Mouse (Mus musculus) ES-E14 (cell line): ENCODE results near the gene Rgs6. TPM values are rescaled to one million over a fixed set of nuclear protein-coding genes. Genes with fewer than 3 reads are reported as not detected.

Experiments used
- DNase-seq: peaks from one replicate; pipeline ENCODE4 v3.0.0-alpha.2; 2013; ENCODE audit warnings: low read depth, low spot score
- H3K27ac ChIP-seq: 2 replicates; pipeline ENCODE4 v1.5.1; 2012; ENCODE audit warnings: low read depth, mild to moderate bottlenecking, low read length, moderate library complexity, mixed read lengths; ENCODE audit not compliant: poor library complexity, insufficient read depth, severe bottlenecking
- H3K36me3 ChIP-seq: 2 replicates; pipeline ENCODE4 v1.6.1; 2012; ENCODE audit warnings: mild to moderate bottlenecking, low read length, moderate library complexity, mixed read lengths; ENCODE audit not compliant: control insufficient read depth, poor library complexity, insufficient read depth, severe bottlenecking
- H3K4me1 ChIP-seq, 2 experiments: fragments of 150-350 bp in 1 of 2; sonication (generic) in 1 of 2; 2 replicates each; pipeline ENCODE4 v1.6.1; 2012; ENCODE audit warnings: low read length in 2 of 2, mild to moderate bottlenecking in 1 of 2, mixed read lengths in 1 of 2; ENCODE audit not compliant: control insufficient read depth in 2 of 2, insufficient read depth in 2 of 2, poor library complexity in 1 of 2
- H3K4me3 ChIP-seq, 2 experiments: fragments of 150-350 bp in 1 of 2; sonication (generic) in 1 of 2; 2 replicates each; pipeline ENCODE4 v1.5.1; 2012; ENCODE audit warnings: low read length in 2 of 2, low read depth in 1 of 2, mild to moderate bottlenecking in 1 of 2, mixed read lengths in 1 of 2; ENCODE audit not compliant: insufficient read depth in 1 of 2, poor library complexity in 1 of 2, severe bottlenecking in 1 of 2
- H3K9ac ChIP-seq: 2 replicates; pipeline ENCODE4 v1.6.1; 2012; ENCODE audit warnings: low read depth, mild to moderate bottlenecking, low read length, mixed read lengths; ENCODE audit not compliant: poor library complexity, insufficient read depth, severe bottlenecking
- H3K9me3 ChIP-seq: fragments of 150-350 bp; sonication (generic); 2 replicates; pipeline ENCODE4 v1.6.1; 2012; ENCODE audit warnings: low read depth, mild to moderate bottlenecking, low read length; ENCODE audit not compliant: control insufficient read depth, insufficient read depth
- CHD2 ChIP-seq: IDR thresholded peaks from 2 replicates; pipeline ENCODE4 v1.6.1; 2014; ENCODE audit warnings: mild to moderate bottlenecking, low read depth, low read length, inconsistent platforms
- HCFC1 ChIP-seq: IDR thresholded peaks from 2 replicates; pipeline ENCODE4 v1.6.1; 2012; ENCODE audit warnings: low read length, inconsistent platforms, borderline replicate concordance; ENCODE audit not compliant: insufficient read depth
- MAFK ChIP-seq: IDR thresholded peaks from 2 replicates; pipeline ENCODE4 v1.6.1; 2014; ENCODE audit warnings: mild to moderate bottlenecking, low read depth, low read length, inconsistent platforms; ENCODE audit not compliant: insufficient read depth
- ZC3H11A ChIP-seq: IDR thresholded peaks from 2 replicates; pipeline ENCODE4 v1.6.1; 2012; ENCODE audit warnings: low read depth, mild to moderate bottlenecking, inconsistent platforms, low read length, borderline replicate concordance
- ZNF384 ChIP-seq: IDR thresholded peaks from 2 replicates; pipeline ENCODE4 v1.6.1; 2012; ENCODE audit warnings: low read depth, low read length, inconsistent platforms
- in situ Hi-C, 2 experiments: fragments of 600-800 bp; cut with MboI; formaldehyde crosslinking; loops; one replicate each; pipeline ENCODE4 v1.15.1; 2025; ENCODE audit warnings: low sequenced_read_pairs in 2 of 2, inconsistent platforms in 1 of 2; ENCODE audit not compliant: unreplicated experiment in 2 of 2
- total RNA-seq: library from RNA; depleted of rRNA; stranded (reverse); fragments of 300-350 nt; gene quantifications from 2 replicates; pipeline ENCODE4 v1.2.3, GENCODE M21; 2012; rRNA removed

Rgs6 gene
- 0.49 and 0.53 TPM in 2 replicates for total RNA-seq

DNA sequence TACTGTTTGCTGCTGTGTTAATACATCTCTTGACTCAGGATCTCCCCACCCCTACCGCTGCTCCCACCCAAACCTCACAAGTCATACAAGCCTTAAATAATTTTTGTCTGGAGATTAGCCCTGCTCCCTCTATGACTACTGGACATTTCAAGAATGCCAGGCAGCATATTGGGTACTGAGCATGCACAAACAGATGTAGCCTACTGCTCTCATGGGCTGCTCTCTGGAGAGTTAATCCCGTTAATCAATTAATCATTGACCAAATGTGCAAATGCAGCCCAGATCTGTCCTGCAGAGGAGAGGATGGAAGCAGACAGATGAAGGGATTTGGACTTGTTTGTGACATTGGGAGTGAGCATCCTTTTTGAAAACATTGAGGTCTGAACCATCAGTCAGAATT lies at the start of gene Rgs6:
Gene Rgs6 (plus strand): TSS at position 276 of the 400 bp plus-strand sequence.
- H3K36me3 ChIP-seq = no peaks in the 10 kb centered on the region
- peaks cover 0 to 4% of the 10 kb centered on the region in 2 experiments; a peak in 1 of 4 replicates for H3K4me1 ChIP-seq
- no peak within 1 kb of the TSS for H3K27ac ChIP-seq
- H3K4me3 ChIP-seq = no peak within 1 kb of the TSS
- no peak within 1 kb of the TSS for H3K9ac ChIP-seq
- no peaks in the 10 kb centered on the region for H3K9me3 ChIP-seq
- no peak for DNase-seq
- TF ChIP-seq CHD2 (no peak), ZC3H11A (no peak), MAFK (no peak), ZNF384 (no peak), HCFC1 (no peak)
- in situ Hi-C loops = no loop called here

DNA sequence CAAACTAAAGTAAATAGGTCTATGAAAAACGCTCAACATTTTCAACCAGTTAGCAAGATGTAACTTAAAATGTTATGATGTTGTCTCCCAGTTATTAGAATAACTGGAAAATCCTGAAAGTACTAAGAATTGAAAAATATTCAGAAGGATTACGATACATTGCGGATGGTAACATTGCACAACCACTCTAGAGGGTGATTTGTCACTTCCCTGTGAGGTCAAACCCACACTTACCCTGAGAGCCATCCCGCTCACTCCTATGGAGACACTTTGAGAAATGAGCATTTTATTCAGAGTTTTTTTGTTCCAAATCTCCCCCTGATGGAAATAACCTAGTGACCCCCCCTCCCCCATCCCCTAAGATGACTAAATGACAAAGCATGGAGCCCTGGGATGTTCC lies 41.0 kb upstream of the Rgs6 start:
- no peak for DNase-seq
- TF ChIP-seq MAFK = no peak
- TF ChIP-seq ZNF384 = no peak
- no peak for TF ChIP-seq CHD2
- no peak for TF ChIP-seq ZC3H11A
- no peak for TF ChIP-seq HCFC1
- Histone ChIP-seq H3K9me3 (no peaks in the 10 kb centered on the region), H3K4me1 (no peaks in the 10 kb centered on the region), H3K4me3 (no peak overlapping the region), H3K36me3 (no peaks in the 10 kb centered on the region), H3K9ac (no peak overlapping the region), H3K27ac (no peak overlapping the region)
- in situ Hi-C loops = no loop called here

DNA sequence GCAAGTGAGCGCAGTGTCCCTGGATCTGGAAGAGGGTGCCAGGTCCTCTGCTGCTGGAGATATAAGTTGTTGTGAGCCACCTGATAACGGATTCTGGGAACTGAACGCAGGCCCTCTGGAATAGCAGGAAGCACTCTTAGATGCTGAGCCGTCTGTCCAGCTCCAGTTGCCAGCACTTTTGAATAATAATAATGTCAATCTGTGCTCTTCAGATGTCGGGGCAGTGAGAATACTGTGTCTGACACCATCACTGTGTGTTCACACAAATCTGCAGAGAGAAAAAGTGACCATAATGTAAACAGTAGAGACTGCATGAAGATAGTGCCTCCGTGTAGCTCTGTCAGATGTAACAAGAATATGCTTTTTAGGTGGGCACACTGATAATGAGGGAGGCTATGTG lies 38.9 kb upstream of the Rgs6 start:
- H3K9me3 ChIP-seq = no peaks in the 10 kb centered on the region
- no peak overlapping the region for H3K4me3 ChIP-seq
- H3K4me1 ChIP-seq = no peaks in the 10 kb centered on the region
- H3K36me3 ChIP-seq = no peaks in the 10 kb centered on the region
- DNase-seq = no peak
- H3K27ac ChIP-seq = no peak overlapping the region
- H3K9ac ChIP-seq = no peak overlapping the region
- TF ChIP-seq CHD2 (no peak), ZC3H11A (no peak), ZNF384 (no peak), MAFK (no peak), HCFC1 (no peak)
- in situ Hi-C loops = no loop called here

DNA sequence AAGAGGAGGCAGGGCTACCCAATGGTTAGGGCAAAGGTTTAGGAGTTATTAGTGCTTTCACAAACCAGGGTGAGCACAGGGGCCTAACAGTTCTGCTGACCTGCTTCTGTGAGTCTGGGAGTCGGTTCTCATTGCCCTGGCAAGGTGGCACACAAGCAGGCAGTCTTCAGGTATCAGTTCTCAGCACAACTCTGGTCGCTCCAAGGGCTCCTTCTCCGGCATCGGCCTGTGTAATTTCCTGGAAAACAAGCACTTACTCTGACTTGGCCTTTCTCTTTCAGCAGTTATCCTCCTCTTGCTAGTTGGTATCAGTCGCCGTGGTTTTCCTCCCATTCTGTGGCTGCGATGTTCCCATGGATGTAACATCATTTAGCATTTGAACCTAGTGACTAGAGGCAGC lies 38.0 kb upstream of the Rgs6 start:
- Histone ChIP-seq H3K4me1 (no peaks in the 10 kb centered on the region), H3K9me3 (no peaks in the 10 kb centered on the region), H3K27ac (no peak overlapping the region), H3K9ac (no peak overlapping the region), H3K4me3 (no peak overlapping the region), H3K36me3 (no peaks in the 10 kb centered on the region)
- TF ChIP-seq ZC3H11A (no peak), ZNF384 (no peak), CHD2 (no peak), HCFC1 (no peak), MAFK (no peak)
- no peak for DNase-seq
- in situ Hi-C loops = no loop called here

DNA sequence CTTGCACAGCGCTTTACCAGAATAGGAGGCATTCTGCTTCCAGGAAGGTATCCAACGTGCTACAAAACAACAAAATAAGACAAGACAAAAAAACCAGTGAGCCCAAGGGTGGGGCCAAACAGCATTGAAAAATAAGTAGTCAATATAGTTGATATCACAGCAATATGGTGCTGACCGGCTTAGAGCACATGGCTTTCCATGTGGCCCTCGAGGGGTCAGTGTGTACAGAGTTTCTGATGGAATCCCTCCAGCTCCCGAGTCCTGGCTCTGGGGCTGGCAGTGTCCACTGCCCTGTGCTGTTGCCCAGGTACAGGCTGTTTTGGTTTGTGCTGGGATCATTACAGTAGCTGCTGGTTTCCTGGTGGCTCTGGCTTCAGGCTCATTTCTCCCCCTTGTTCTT lies 35.7 kb upstream of the Rgs6 start:
- no peaks in the 10 kb centered on the region for H3K9me3 ChIP-seq
- no peak overlapping the region for H3K4me3 ChIP-seq
- DNase-seq = no peak
- in situ Hi-C loops = no loop called here
- H3K36me3 ChIP-seq = no peaks in the 10 kb centered on the region
- H3K4me1 ChIP-seq = no peaks in the 10 kb centered on the region
- H3K27ac ChIP-seq = no peak overlapping the region
- TF ChIP-seq ZC3H11A (no peak), ZNF384 (no peak), HCFC1 (no peak), MAFK (no peak), CHD2 (no peak)
- no peak overlapping the region for H3K9ac ChIP-seq
